Mouse (Mus musculus): ENCODE results near the gene Cdc34b.

DNA sequence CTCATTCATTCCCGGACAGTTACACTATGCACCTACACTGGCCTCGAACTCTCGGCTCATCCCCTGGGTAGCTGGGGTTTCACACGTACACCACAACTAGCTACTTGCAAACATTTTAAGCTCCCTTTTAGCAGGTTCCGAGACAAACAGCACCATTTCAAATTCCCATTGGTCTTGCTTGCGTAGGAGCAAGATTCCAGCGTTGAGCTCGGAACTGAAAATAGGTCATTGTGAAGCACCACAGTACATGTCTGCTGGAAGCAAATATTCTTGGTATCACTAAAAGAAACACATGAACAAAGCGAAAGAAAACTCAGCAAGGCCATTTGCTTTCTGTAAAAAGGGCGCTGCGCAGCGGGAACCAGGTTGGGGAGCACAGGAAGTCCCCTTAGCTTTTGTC is 10.4 kb upstream of the Cdc34b start:
- no peak for TF ChIP-seq POLR2A (IDR thresholded peaks at IDR 0.05; ENCODE audit: borderline replicate concordance, control insufficient read depth, low read depth, low read length)
- TF ChIP-seq CTCF (IDR thresholded peaks at IDR 0.05; ENCODE audit: control insufficient read depth, insufficient read depth, low read length): no peak

All from bone marrow, adult 2 months (tissue).